Mouse (Mus musculus): Measurements from ENCODE around the gene Polr2g.
A peak's percentile ranks its signal among the peaks of the same experiment; 100 is the strongest.

Polr2g gene

GRCm38 (mm10) chr19:8756635-8757387, 41.6 kb downstream of the Polr2g start, which contains the start of gene Nxf1:
Nxf1 (plus strand) TSS chr19:8757073.
- peak; percentile 87 for DNase-seq

GRCm38 (mm10) chr19:8755652-8756051, 42.7 kb downstream of the Polr2g start:
- DNase-seq, result no peak

GRCm38 (mm10) chr19:8747368-8747767, 51.0 kb downstream of the Polr2g start:
- no peak for DNase-seq

- no peak for DNase-seq
Measured at GRCm38 (mm10) chr19:8745382-8745781, 53.0 kb downstream of the Polr2g start.

Data from cerebellum, adult 11-12 months (tissue).